Mouse (Mus musculus) testis, postnatal 14 days (tissue): ENCODE results near the gene Tnni3k.

Experiments
- DNase-seq: peaks from one replicate; pipeline ENCODE4 v3.0.0; 2021; ENCODE audit warnings: low spot score

The Tnni3k gene

GRCm38 (mm10) chr3:154761108-154761507, 294.1 kb downstream of the Tnni3k start:
- no peak for DNase-seq

DNA sequence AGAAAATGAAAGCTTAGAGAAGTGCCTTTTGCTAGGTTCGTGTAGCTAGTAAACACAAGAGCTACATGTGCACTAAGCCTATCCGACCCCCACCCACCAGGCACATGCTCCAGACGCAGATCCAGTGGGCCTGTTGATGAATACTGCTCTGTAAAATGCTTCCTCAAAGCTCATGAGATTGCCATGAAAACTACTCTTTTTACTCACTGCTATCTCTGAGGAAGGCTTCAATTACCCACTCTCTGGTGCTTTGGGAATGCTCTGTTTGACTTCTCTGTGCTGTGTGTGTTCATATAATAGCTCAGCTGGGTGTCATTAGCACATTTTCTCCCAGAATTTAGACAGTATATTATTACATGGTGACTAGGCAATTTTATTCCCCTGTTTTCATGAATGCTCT, 297.1 kb downstream of the Tnni3k start:
- no peak for DNase-seq

GRCm38 (mm10) chr3:154755225-154755624, 300.0 kb downstream of the Tnni3k start:
- no peak for DNase-seq

DNA sequence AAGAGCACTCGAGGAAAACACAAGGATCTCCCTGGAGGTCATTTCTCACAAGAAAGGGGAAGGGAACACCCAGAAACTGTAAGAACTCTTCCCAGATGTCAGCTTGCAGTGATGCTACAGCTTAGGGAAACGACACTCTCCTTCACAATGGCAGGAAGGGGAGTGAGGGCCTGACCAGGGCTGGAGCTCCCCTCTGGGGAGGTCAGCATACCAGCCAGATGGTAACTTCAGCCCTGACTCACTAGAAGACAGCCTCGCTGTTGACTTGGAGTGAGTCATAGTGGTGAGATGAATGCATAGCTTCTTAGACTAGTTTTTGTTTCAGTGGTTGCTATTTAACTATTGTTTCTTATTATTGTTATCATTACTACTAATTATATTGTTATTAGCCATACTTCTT, 300.7 kb downstream of the Tnni3k start:
- DNase-seq, result no peak

- no peak for DNase-seq
Measured at GRCm38 (mm10) chr3:154744317-154744716, 310.9 kb downstream of the Tnni3k start.

GRCm38 (mm10) chr3:154742927-154743326, 312.3 kb downstream of the Tnni3k start:
- no peak for DNase-seq

- no peak for DNase-seq
Measured at GRCm38 (mm10) chr3:154741496-154741895, 313.7 kb downstream of the Tnni3k start.
